8 mouse cellular contexts compared by ENCODE assay signal in the genomic region with DNA sequence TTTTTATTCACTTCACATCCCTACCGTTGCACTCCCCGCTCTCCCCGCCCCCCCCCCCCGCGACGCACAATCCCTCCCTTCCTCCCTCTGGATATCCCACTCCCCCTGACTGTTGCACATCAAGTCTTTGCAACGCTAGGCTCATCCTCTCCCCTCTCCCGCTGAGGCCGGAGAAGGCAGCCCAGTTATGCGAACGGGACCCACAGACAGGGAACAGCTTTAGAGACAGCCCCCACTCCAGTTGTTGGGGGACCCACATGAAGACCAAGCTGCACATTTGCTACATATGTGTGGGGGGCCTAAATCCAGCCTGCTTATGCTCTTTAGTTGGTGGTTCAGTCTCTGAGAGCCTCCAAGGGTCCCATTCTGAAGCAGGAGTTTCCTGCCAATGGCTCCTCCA. TPM values are rescaled to one million over a fixed set of nuclear protein-coding genes. Genes with fewer than 3 reads are reported as not detected.
DNase-seq lines count a peak whose midpoint lies in the region; ATAC-seq and TF ChIP-seq lines count a peak whose summit lies in the region.

A gene (minus strand): TSS at position 59 of the 400 bp plus-strand sequence.

- H3K27me3 ChIP-seq in kidney, adult 2 months (replicated peaks; ENCODE audit: control insufficient read depth, insufficient read depth, low read length): no peaks in the 10 kb centered on the region
- H3K27me3 ChIP-seq in MEL (ENCODE audit: control insufficient read depth in 1 of 2, insufficient read depth in 2 of 2, low read length in 2 of 2): peaks cover 5 to 8% of the 10 kb centered on the region in 2 experiments; a peak in 3 of 4 replicates
- 0 out of 2 replicates have a peak, but pooled peaks cover 12% of the 10 kb centered on the region for H3K27me3 ChIP-seq in embryonic facial prominence, embryonic 10.5 days (replicated peaks; ENCODE audit: low read depth, poor library complexity, severe bottlenecking)
- 0 out of 2 replicates have a peak, but pooled peaks cover 7% of the 10 kb centered on the region for H3K27me3 ChIP-seq in limb, embryonic 10.5 days (ENCODE audit: low read depth, poor library complexity, severe bottlenecking)
- no peaks in the 10 kb centered on the region; the same call in 1 of the 2 replicates for H3K27me3 ChIP-seq in neural tube, embryonic 13.5 days

- peak within 1 kb of the TSS; percentile 72 for H3K9ac ChIP-seq in MEL (ENCODE audit: control insufficient read depth, low read depth, low read length, poor library complexity, severe bottlenecking)
- H3K9ac ChIP-seq in neural tube, embryonic 13.5 days: peak within 1 kb of the TSS; percentile 88

- TF ChIP-seq EP300 in MEL (IDR thresholded peaks at IDR 0.05; ENCODE audit: low read depth in 1 of 2, low read length in 2 of 2): no peak

- H3K36me3 ChIP-seq in kidney, adult 2 months (ENCODE audit: control insufficient read depth, insufficient read depth, low read length): no peaks in the 10 kb centered on the region
- H3K36me3 ChIP-seq in MEL (ENCODE audit: control insufficient read depth in 1 of 2, insufficient read depth in 2 of 2, low read length in 2 of 2): peaks cover 0 to 7% of the 10 kb centered on the region in 2 experiments; a peak in 3 of 4 replicates
- H3K36me3 ChIP-seq in embryonic facial prominence, embryonic 10.5 days (replicated peaks): peaks cover 11% of the 10 kb centered on the region
- peaks cover 4% of the 10 kb centered on the region; the same call in 1 of the 2 replicates for H3K36me3 ChIP-seq in limb, embryonic 10.5 days
- peaks cover 21% of the 10 kb centered on the region for H3K36me3 ChIP-seq in neural tube, embryonic 13.5 days

- H3K4me3 ChIP-seq in kidney, adult 2 months (ENCODE audit: insufficient read depth, low read depth, low read length): peak within 1 kb of the TSS; percentile 91
- H3K4me3 ChIP-seq in MEL (ENCODE audit: control insufficient read depth in 1 of 2, insufficient read depth in 1 of 2, low read depth in 2 of 2, low read length in 2 of 2): peak within 1 kb of the TSS; percentile 84 to 97
- H3K4me3 ChIP-seq in embryonic facial prominence, embryonic 10.5 days: peak within 1 kb of the TSS; percentile 89
- peak within 1 kb of the TSS; percentile 71 for H3K4me3 ChIP-seq in limb, embryonic 10.5 days
- peak within 1 kb of the TSS; percentile 84 for H3K4me3 ChIP-seq in neural tube, embryonic 13.5 days

- no peak for TF ChIP-seq RAD21 in MEL (IDR thresholded peaks at IDR 0.05; ENCODE audit: low read depth, low read length)

- TF ChIP-seq POLR2A in kidney, adult 2 months (IDR thresholded peaks at IDR 0.05; ENCODE audit: low read depth, low read length): no peak
- no peak for TF ChIP-seq POLR2A in MEL (IDR thresholded peaks at IDR 0.05; ENCODE audit: control insufficient read depth in 1 of 2, insufficient read depth in 1 of 2, low read depth in 1 of 2, low read length in 2 of 2, poor library complexity in 1 of 2)

- peaks cover 9% of the 10 kb centered on the region; the same call in 1 of the 2 replicates for H3K4me1 ChIP-seq in kidney, adult 2 months (ENCODE audit: control insufficient read depth, insufficient read depth, low read length)
- peaks cover 3 to 4% of the 10 kb centered on the region in 2 experiments; a peak in 3 of 4 replicates for H3K4me1 ChIP-seq in MEL (ENCODE audit: control insufficient read depth in 1 of 2, insufficient read depth in 2 of 2, low read length in 2 of 2)
- H3K4me1 ChIP-seq in embryonic facial prominence, embryonic 10.5 days: peaks cover 16% of the 10 kb centered on the region
- H3K4me1 ChIP-seq in limb, embryonic 10.5 days: peaks cover 15% of the 10 kb centered on the region
- peaks cover 21% of the 10 kb centered on the region for H3K4me1 ChIP-seq in neural tube, embryonic 13.5 days (replicated peaks)

- WGBS in kidney, adult 2 months: 3% methylated on average over 10 of the region's 11 CpGs
- WGBS in embryonic facial prominence, embryonic 10.5 days: under 1% methylated on average over 9 of the region's 11 CpGs
- WGBS in limb, embryonic 10.5 days: under 1% methylated on average over 10 of the region's 11 CpGs
- WGBS in neural tube, embryonic 13.5 days: 0% methylated on average over 9 of the region's 11 CpGs

- DNase-seq in kidney, adult 2 months: peak; percentile 5
- no peak for DNase-seq in kidney, adult 8-10 months
- no peak for DNase-seq in MEL (ENCODE audit: low read depth, low spot score)
- DNase-seq in embryonic facial prominence, embryonic 10.5 days (ENCODE audit: low spot score): no peak
- peak in 1 of 2 experiments; percentile 19 for DNase-seq in heart, postnatal 36 days
- no peak for DNase-seq in limb, embryonic 10.5 days (ENCODE audit: low spot score)
- DNase-seq in ovary, postnatal 10 days (ENCODE audit: low spot score): no peak

- TF ChIP-seq CTCF in kidney, adult 2 months (conservative IDR thresholded peaks at IDR 0.05; ENCODE audit: insufficient read depth, insufficient read length, low read depth, low read length): no peak
- no peak for TF ChIP-seq CTCF in MEL (IDR thresholded peaks at IDR 0.05 in 2 of 3, conservative IDR thresholded peaks at IDR 0.05 in 1 of 3; ENCODE audit: control insufficient read depth in 1 of 3, insufficient read depth in 1 of 3, low read depth in 2 of 3, low read length in 3 of 3, poor library complexity in 1 of 3, severe bottlenecking in 1 of 3)

- 0 out of 2 replicates have a peak within 1 kb of the TSS, but pooled peaks have one; percentile 54 for H3K27ac ChIP-seq in kidney, adult 2 months (ENCODE audit: insufficient read depth, low read depth, low read length)
- H3K27ac ChIP-seq in MEL (ENCODE audit: control insufficient read depth, low read depth, low read length): peak within 1 kb of the TSS; percentile 18; the same call in 1 of the 2 replicates
- H3K27ac ChIP-seq in embryonic facial prominence, embryonic 10.5 days (replicated peaks): peak within 1 kb of the TSS; percentile 82
- H3K27ac ChIP-seq in limb, embryonic 10.5 days: peak within 1 kb of the TSS; percentile 76
- peak within 1 kb of the TSS; percentile 93 for H3K27ac ChIP-seq in neural tube, embryonic 13.5 days (replicated peaks)

- H3K79me2 ChIP-seq in MEL (ENCODE audit: control insufficient read depth, insufficient read depth, low read length, poor library complexity): no peaks in the 10 kb centered on the region; the same call in 1 of the 2 replicates

- no peaks in the 10 kb centered on the region for H3K9me3 ChIP-seq in MEL (replicated peaks; ENCODE audit: insufficient read depth, low read length)
- no peaks in the 10 kb centered on the region for H3K9me3 ChIP-seq in embryonic facial prominence, embryonic 10.5 days
- no peaks in the 10 kb centered on the region for H3K9me3 ChIP-seq in limb, embryonic 10.5 days (replicated peaks)
- no peaks in the 10 kb centered on the region for H3K9me3 ChIP-seq in neural tube, embryonic 13.5 days

- peak within 1 kb of the TSS; percentile 95 for H3K4me2 ChIP-seq in neural tube, embryonic 13.5 days

- intact Hi-C loops in heart, postnatal 36 days (cut with DNase I): no loop called here

- peak; percentile 89 for ATAC-seq in neural tube, embryonic 13.5 days (ENCODE audit: low read depth)

TF ChIP-seq in MEL, 35 proteins besides CTCF, POLR2A, EP300 and RAD21:
- TF ChIP-seq MXI1 (IDR thresholded peaks at IDR 0.05; ENCODE audit: low read depth, low read length): no peak
- no peak for TF ChIP-seq TAL1 (IDR thresholded peaks at IDR 0.05; ENCODE audit: low read length)
- TF ChIP-seq NRF1 (IDR thresholded peaks at IDR 0.05; ENCODE audit: insufficient read depth, low read depth, low read length, poor library complexity, severe bottlenecking): no peak
- no peak for TF ChIP-seq CHD1 (IDR thresholded peaks at IDR 0.05; ENCODE audit: low read depth, low read length)
- no peak for TF ChIP-seq GATA1 (IDR thresholded peaks at IDR 0.05; ENCODE audit: low read depth, low read length)
- TF ChIP-seq ELF1 (IDR thresholded peaks at IDR 0.05; ENCODE audit: low read depth, low read length): no peak
- no peak for TF ChIP-seq NELFE (IDR thresholded peaks at IDR 0.05; ENCODE audit: low read depth, low read length)
- no peak for TF ChIP-seq E2F4 (IDR thresholded peaks at IDR 0.05; ENCODE audit: borderline replicate concordance, low read depth, low read length)
- no peak for TF ChIP-seq USF1 (IDR thresholded peaks at IDR 0.05; ENCODE audit: low read depth, low read length)
- no peak for TF ChIP-seq CHD2 (IDR thresholded peaks at IDR 0.05; ENCODE audit: low read length)
- no peak for TF ChIP-seq MAX (IDR thresholded peaks at IDR 0.05; ENCODE audit: low read length)
- TF ChIP-seq JUND (IDR thresholded peaks at IDR 0.05; ENCODE audit: low read depth, low read length): no peak
- no peak for TF ChIP-seq MYB (IDR thresholded peaks at IDR 0.05; ENCODE audit: low read depth, low read length)
- no peak for TF ChIP-seq MAFK (IDR thresholded peaks at IDR 0.05; ENCODE audit: borderline replicate concordance, low read depth, low read length)
- no peak for TF ChIP-seq ETS1 (IDR thresholded peaks at IDR 0.05; ENCODE audit: low read depth, low read length)
- TF ChIP-seq MYC (IDR thresholded peaks at IDR 0.05; ENCODE audit: low read depth, low read length): no peak
- no peak for TF ChIP-seq USF2 (IDR thresholded peaks at IDR 0.05; ENCODE audit: borderline replicate concordance in 1 of 2, insufficient read depth in 1 of 2, low read depth in 1 of 2, low read length in 2 of 2)
TF ChIP-seq in MEL: peak in this region for 0.

RNA-seq across cellular contexts. Expression of the gene that starts here (rescaled TPM):
- 13.9 and 15.7 TPM in 2 replicates for polyA plus RNA-seq in kidney, adult 2 months (2012; rRNA removed)
- total RNA-seq in MEL (2012; rRNA removed): 4.0 and 4.8 TPM in 2 replicates
- 10 to 100 TPM in 1 of 2 experiments, not detected in 1; 18.3 TPM for polyA plus RNA-seq in MEL (2012; ENCODE audit: insufficient read depth in 1 of 2, insufficient read length in 2 of 2, low read depth in 1 of 2, low replicate concordance in 2 of 2, missing spikeins in 1 of 2)
- 14.6 and 16.6 TPM in 2 replicates for polyA plus RNA-seq in embryonic facial prominence, embryonic 10.5 days (2016; fragmentation: Nextera tagmentation; extraction: Ambion mirVana)
- total RNA-seq in heart, postnatal 36 days (2021): 10 to 100 TPM; 11.9 to 13.8 TPM
- polyA plus RNA-seq in limb, embryonic 10.5 days (2016; fragmentation: Nextera tagmentation; extraction: Ambion mirVana): 13.0 and 16.5 TPM in 2 replicates
- 46.4 and 49.3 TPM in 2 replicates for polyA plus RNA-seq in neural tube, embryonic 13.5 days (2015; fragmentation: Nextera tagmentation; extraction: Ambion mirVana)

Comparison
In these comparisons a context has a peak if more than half of its experiments do, and no peak if none do; other contexts are left out.
1. H3K27ac ChIP-seq: peak in every context shown above with its lines; median percentile 93 in neural tube, embryonic 13.5 days; 82 in embryonic facial prominence, embryonic 10.5 days; 76 in limb, embryonic 10.5 days; 54 in kidney, adult 2 months; 18 in MEL.